Mouse (Mus musculus) heart, embryonic 12.5 days (tissue): Measurements from ENCODE around the gene Sh3pxd2a. TPM values are rescaled to one million over a fixed set of nuclear protein-coding genes. Genes with fewer than 3 reads are reported as not detected.

Experiments
- ATAC-seq: fragments of 200-750 bp; cut with Nextera tagmentation; 2 replicates; pipeline ENCODE4 v1.8.0; 2017; ENCODE audit warnings: moderate TSS enrichment, moderate library complexity; ENCODE audit not compliant: insufficient number of reproducible peaks, low FRiP score
- H3K27ac ChIP-seq: fragments of 300-500 bp; sonication (generic); 2 replicates; pipeline ENCODE4 v1.5.1; 2016; ENCODE audit warnings: mild to moderate bottlenecking, moderate library complexity; ENCODE audit not compliant: poor library complexity, severe bottlenecking
- H3K27me3 ChIP-seq: fragments of 300-500 bp; sonication (generic); replicated peaks from 2 replicates; pipeline ENCODE4 v1.6.1; 2016; ENCODE audit warnings: mild to moderate bottlenecking, moderate library complexity
- H3K36me3 ChIP-seq: fragments of 300-500 bp; sonication (generic); 2 replicates; pipeline ENCODE4 v1.6.1; 2016; ENCODE audit warnings: mild to moderate bottlenecking, moderate library complexity
- H3K4me1 ChIP-seq: fragments of 300-500 bp; sonication (generic); replicated peaks from 2 replicates; pipeline ENCODE4 v1.6.1; 2016; ENCODE audit warnings: mild to moderate bottlenecking
- H3K4me2 ChIP-seq: fragments of 300-500 bp; sonication (generic); 2 replicates; pipeline ENCODE4 v1.6.1; 2016; ENCODE audit warnings: mild to moderate bottlenecking, moderate library complexity
- H3K4me3 ChIP-seq: fragments of 300-500 bp; sonication (generic); 2 replicates; pipeline ENCODE4 v1.5.1; 2016; ENCODE audit warnings: mild to moderate bottlenecking
- H3K9ac ChIP-seq: fragments of 300-500 bp; sonication (generic); 2 replicates; pipeline ENCODE4 v1.6.1; 2016; ENCODE audit warnings: mild to moderate bottlenecking, moderate library complexity
- H3K9me3 ChIP-seq: fragments of 300-500 bp; sonication (generic); replicated peaks from 2 replicates; pipeline ENCODE4 v1.6.1; 2016; ENCODE audit warnings: mild to moderate bottlenecking, moderate library complexity
- WGBS: fragments of 180-500 bp; shearing (Covaris S2); methylation state at CpG from one replicate; pipeline ENCODE4 v1.1.7; 2016; 5-methylcytosine and 5-hydroxymethylcytosine counted together
- polyA plus RNA-seq: library from polyadenylated mRNA; unstranded; fragments of >200 nt; fragmentation: Nextera tagmentation; extraction: Ambion mirVana; gene quantifications from 2 replicates; pipeline ENCODE4 v1.2.1, GENCODE M21; 2016

The Sh3pxd2a gene
- polyA plus RNA-seq, 1 experiment from 2014 or later, result 6.2 TPM

DNA sequence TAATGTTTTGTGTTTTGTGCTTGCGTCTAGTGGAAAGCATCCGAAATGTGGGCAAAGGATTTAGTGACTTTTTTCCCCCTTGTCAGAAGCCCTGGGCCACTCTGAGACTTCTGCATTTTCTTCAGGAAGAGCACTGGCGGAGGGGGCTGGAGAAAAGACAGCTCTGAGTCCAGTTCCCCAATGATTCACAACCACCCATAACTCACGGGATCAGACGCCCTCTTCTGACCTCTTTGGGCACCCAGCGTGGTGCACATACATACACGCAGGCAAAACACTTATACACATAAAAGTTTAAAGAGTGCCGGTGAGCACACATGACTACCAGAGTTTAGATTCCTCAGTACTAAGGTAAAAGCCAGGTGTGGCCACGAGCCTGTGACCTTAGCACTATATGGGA is 1.3 kb upstream of the Sh3pxd2a start:
- H3K4me1 ChIP-seq, result peaks cover 45% of the 10 kb centered on the region
- ATAC-seq, result no peak
- H3K9ac ChIP-seq, result no peak overlapping the region
- no peak overlapping the region for H3K4me2 ChIP-seq
- no peaks in the 10 kb centered on the region for H3K27me3 ChIP-seq
- peaks cover 3% of the 10 kb centered on the region; the same call in 1 of the 2 replicates for H3K9me3 ChIP-seq
- no peak overlapping the region for H3K27ac ChIP-seq
- no peak overlapping the region for H3K4me3 ChIP-seq
- 72% methylated on average over 9 of the region's 9 CpGs for WGBS
- H3K36me3 ChIP-seq, result peaks cover 8% of the 10 kb centered on the region; the same call in 1 of the 2 replicates

DNA sequence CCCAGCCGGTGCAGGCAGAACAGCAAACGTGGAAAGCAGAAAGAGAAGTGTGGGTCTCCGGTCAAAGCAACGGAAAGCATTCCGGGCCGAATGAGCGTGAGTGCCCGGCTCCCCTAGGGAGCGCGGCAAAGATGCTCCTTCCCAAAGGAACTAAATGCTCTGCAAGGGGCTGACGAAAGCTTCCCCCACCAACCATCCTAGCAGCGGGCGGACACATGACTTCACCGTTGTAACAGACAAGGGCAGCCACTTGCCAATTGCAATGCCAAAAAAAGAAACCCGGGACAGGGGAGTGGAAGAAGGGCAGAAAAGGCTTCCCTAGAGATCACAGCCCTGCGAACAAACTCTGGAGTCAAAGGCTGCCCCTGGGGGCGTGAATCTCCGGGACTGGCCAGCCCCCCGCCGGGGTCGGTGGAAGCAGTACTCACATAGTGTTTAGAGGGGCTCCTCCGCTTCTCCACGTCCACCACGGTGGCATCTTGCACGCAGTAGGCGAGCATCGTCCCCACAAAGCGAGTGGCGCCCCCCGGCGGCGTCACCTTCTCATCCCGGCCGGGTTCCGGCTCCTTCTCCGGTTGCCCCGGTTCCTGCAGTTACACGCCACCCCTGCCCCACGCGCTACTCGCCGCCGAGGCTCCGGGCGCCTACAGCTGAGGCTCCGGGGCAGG is 431 bp downstream of the Sh3pxd2a start:
- peak; percentile 63 for ATAC-seq
- no peaks in the 10 kb centered on the region for H3K27me3 ChIP-seq
- peak overlapping the region; percentile 87 for H3K9ac ChIP-seq
- under 1% methylated on average over 46 of the region's 46 CpGs for WGBS
- peak overlapping the region; percentile 93 for H3K27ac ChIP-seq
- H3K4me3 ChIP-seq, result peak overlapping the region; percentile 80
- peaks cover 3% of the 10 kb centered on the region; the same call in 1 of the 2 replicates for H3K9me3 ChIP-seq
- H3K4me2 ChIP-seq, result peak overlapping the region; percentile 94
- H3K4me1 ChIP-seq, result peaks cover 56% of the 10 kb centered on the region
- peaks cover 8% of the 10 kb centered on the region; the same call in 1 of the 2 replicates for H3K36me3 ChIP-seq

DNA sequence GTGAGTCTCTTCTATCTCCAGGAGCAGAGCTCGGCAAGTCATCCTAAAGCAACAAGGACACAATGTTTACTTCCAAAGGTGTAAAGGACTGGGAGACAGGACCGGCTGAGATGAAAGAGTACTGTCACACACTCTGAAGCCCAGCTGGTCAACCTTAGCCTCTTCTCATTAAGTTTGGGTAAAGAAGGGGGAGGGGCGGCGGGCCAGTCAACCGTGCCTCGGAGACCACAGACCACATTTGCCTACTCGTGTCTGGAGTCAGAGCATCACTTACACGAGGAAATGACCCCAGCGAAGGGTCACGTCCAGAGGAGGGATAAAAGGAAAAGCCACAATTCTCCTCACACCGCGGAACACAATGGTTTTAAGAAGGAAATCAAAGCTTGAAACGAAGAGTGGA is 995 bp downstream of the Sh3pxd2a start:
- no peak for ATAC-seq
- peak overlapping the region; percentile 87 for H3K9ac ChIP-seq
- peaks cover 3% of the 10 kb centered on the region; the same call in 1 of the 2 replicates for H3K9me3 ChIP-seq
- peak overlapping the region; percentile 80 for H3K4me3 ChIP-seq
- H3K4me2 ChIP-seq, result peak overlapping the region; percentile 94
- H3K36me3 ChIP-seq, result peaks cover 8% of the 10 kb centered on the region; the same call in 1 of the 2 replicates
- H3K27me3 ChIP-seq, result no peaks in the 10 kb centered on the region
- WGBS, result under 1% methylated on average over 13 of the region's 13 CpGs
- peaks cover 56% of the 10 kb centered on the region for H3K4me1 ChIP-seq
- H3K27ac ChIP-seq, result peak overlapping the region; percentile 93

DNA sequence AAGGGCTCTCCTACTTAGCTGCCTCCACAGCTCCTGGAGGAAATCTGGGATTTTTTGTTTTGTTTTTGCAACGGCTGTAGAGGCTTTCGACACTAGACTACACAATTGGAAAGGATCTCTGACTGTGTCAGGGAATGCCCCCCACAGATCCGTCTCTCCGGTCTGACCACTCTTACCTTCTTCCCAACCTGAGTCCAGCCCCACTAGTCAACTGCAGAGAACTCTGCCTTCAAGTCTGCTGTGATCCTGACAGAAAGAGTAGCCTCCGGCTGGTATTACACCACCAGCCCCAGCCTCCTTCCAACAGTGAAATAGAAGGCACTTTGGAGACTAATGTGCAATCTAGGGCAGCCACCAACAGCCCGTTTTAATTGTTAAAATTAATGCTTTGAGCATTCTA is 1.5 kb downstream of the Sh3pxd2a start:
- H3K9ac ChIP-seq, result peak overlapping the region; percentile 87
- H3K36me3 ChIP-seq, result peaks cover 8% of the 10 kb centered on the region; the same call in 1 of the 2 replicates
- peak overlapping the region; percentile 80 for H3K4me3 ChIP-seq
- peaks cover 3% of the 10 kb centered on the region; the same call in 1 of the 2 replicates for H3K9me3 ChIP-seq
- no peak for ATAC-seq
- H3K27ac ChIP-seq, result no peak overlapping the region
- peaks cover 59% of the 10 kb centered on the region for H3K4me1 ChIP-seq
- peak overlapping the region; percentile 94 for H3K4me2 ChIP-seq
- no peaks in the 10 kb centered on the region for H3K27me3 ChIP-seq
- 16% methylated on average over 6 of the region's 6 CpGs for WGBS

DNA sequence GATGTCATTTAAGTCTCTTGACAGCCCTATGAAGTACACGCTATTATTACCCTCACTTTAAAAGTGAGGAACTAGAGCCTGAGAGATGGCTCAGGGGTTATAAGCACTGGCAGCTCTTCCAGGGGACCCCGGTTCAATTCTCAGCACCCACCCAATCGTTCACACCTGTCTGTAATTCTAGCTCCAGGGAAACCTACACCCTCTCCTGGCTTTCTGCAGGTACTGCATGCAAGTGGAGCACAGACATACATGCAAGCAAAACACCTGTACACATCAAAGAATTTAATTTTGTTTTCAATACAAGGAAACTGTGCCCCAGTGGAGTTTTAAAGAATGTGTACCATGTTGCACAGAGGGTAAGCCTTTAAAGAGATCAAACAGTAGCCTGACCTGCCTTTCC is 2.4 kb downstream of the Sh3pxd2a start:
- Histone ChIP-seq H3K27ac (no peak overlapping the region), H3K27me3 (no peaks in the 10 kb centered on the region), H3K36me3 (peaks cover 8% of the 10 kb centered on the region; the same call in 1 of the 2 replicates), H3K4me1 (peaks cover 67% of the 10 kb centered on the region), H3K4me2 (peak overlapping the region; percentile 94; the same call in 1 of the 2 replicates), H3K9ac (no peak overlapping the region), H3K4me3 (peak overlapping the region; percentile 80; the same call in 1 of the 2 replicates), H3K9me3 (peaks cover 3% of the 10 kb centered on the region; the same call in 1 of the 2 replicates)
- 91% methylated on average over 3 of the region's 3 CpGs for WGBS
- ATAC-seq, result no peak

DNA sequence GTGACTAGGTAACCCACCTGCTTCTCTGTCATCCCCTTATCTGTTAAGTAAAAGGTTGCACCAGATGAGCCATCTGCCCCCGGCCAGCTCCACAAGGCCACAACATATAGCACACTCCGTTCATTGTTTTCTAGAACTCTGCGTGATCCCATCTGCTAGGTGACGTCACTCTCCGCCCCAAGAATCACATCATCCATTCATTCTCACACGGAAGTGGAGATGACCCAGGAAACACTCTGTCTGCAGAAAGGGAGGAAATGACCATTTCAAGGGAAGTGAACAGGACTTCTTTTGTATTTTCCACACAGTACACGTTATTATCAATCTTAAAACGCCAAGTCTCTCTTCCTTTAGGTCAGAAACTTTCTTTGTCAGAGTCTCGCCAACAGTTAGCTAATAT is 2.8 kb downstream of the Sh3pxd2a start:
- Histone ChIP-seq H3K4me3 (no peak overlapping the region), H3K27me3 (no peaks in the 10 kb centered on the region), H3K36me3 (peaks cover 8% of the 10 kb centered on the region; the same call in 1 of the 2 replicates), H3K9me3 (peaks cover 3% of the 10 kb centered on the region; the same call in 1 of the 2 replicates), H3K9ac (no peak overlapping the region), H3K4me2 (no peak overlapping the region), H3K4me1 (peaks cover 72% of the 10 kb centered on the region), H3K27ac (no peak overlapping the region)
- ATAC-seq, result no peak
- 61% methylated on average over 9 of the region's 9 CpGs for WGBS

DNA sequence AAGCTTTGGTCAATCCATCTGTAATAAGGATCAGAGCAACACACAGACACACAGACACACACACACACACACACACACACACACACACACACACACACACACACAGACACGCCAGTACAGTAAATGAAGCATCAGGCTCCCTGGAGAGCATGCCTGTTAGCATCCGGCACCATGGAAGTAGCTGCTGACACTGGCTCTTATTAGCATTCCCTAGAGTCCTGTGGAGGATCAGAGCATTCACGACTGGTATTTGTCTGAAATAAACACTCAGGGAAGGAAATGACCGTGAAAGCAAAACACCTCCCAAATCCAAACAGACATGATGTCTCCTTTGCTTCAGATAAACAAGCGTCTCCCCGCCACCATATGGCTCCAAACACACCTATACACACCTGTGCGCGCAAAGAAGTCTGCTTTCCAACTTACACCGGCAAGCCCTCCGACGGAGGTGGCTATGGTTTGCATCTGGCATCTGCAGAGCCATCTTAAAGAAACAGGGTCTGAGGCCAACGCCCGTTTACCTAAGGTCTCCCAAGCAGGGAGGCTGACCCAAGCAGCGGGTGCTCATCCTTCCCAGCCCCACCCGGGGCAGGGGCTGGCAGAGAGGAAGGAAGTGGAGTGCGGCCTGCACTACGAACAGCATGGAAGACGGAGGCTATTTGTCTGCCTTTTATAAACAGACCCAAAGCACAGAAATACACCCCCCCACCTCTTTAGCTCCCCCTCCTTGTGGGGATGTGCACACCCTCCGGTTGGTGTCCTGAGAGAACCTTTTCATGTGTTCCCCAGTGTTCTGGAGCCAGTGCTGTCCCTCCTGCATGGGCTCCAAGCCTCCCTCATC is 3.9 kb downstream of the Sh3pxd2a start:
- peaks cover 82% of the 10 kb centered on the region for H3K4me1 ChIP-seq
- no peak overlapping the region for H3K4me3 ChIP-seq
- no peak overlapping the region for H3K27ac ChIP-seq
- no peak for ATAC-seq
- 65% methylated on average over 19 of the region's 19 CpGs for WGBS
- peak overlapping the region; percentile 32 for H3K4me2 ChIP-seq
- H3K27me3 ChIP-seq, result no peaks in the 10 kb centered on the region
- H3K9ac ChIP-seq, result no peak overlapping the region; the same call in 1 of the 2 replicates
- H3K9me3 ChIP-seq, result peaks cover 3% of the 10 kb centered on the region; the same call in 1 of the 2 replicates
- peaks cover 8% of the 10 kb centered on the region; the same call in 1 of the 2 replicates for H3K36me3 ChIP-seq

DNA sequence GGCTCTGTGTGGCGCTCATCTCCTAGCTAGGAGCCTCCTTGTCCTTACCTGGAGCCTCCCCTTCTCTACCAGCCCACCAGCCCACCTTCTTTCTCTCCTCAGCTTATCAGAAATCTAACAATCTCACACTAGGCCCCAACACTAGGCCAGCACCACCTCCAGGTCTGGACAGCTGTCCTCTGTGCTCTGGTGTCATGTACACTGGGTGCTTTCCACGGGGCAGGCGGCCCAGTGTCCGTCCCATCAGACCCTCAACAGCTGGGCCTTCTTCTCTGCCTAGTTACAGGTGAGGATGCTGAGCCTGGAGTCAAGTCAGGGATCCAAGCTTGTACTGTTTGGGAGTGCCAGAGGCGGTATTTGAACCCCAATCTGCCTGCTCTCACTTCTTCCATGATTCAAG is 5.0 kb downstream of the Sh3pxd2a start:
- Histone ChIP-seq H3K9me3 (peaks cover 3% of the 10 kb centered on the region; the same call in 1 of the 2 replicates), H3K9ac (peak overlapping the region; percentile 28; the same call in 1 of the 2 replicates), H3K27ac (no peak overlapping the region), H3K36me3 (peaks cover 8% of the 10 kb centered on the region; the same call in 1 of the 2 replicates), H3K4me3 (no peak overlapping the region), H3K27me3 (no peaks in the 10 kb centered on the region), H3K4me2 (0 out of 2 replicates have a peak overlapping the region, but pooled peaks have one; percentile 8), H3K4me1 (peaks cover 89% of the 10 kb centered on the region)
- WGBS, result 85% methylated on average over 4 of the region's 5 CpGs
- no peak for ATAC-seq

DNA sequence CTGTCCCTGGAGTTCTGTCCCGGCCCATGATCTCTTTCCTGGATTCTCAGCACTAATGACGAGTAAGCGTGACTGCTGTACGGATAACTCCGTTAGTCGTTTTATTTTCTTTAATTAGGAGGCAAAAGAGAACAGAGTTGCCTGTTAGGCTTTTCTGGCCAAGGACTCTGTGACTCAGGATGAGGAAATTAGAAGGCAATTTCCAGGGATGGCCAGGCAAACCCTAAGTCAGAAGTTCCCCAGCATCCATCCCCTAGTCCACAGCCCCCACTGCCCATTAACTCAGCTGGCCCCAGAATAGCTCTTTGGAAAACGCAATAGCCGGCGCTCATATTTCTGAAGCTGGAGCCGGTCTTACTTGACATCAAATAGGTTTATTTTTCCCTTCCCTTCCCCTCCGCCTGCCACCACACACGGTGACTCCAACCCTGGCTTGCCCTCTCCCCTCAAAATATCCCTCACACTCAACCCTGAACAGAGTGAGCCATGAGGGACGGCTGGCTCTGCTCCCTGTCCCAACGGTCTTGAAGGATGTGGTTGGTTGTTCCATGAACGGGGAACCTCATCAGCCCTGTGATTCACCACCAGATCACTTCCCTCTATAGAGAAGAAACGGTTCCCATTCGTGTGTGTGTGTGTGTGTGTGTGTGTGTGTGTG is 5.6 kb downstream of the Sh3pxd2a start:
- peaks cover 8% of the 10 kb centered on the region; the same call in 1 of the 2 replicates for H3K36me3 ChIP-seq
- peak overlapping the region; percentile 28; the same call in 1 of the 2 replicates for H3K9ac ChIP-seq
- no peaks in the 10 kb centered on the region for H3K27me3 ChIP-seq
- peaks cover 3% of the 10 kb centered on the region; the same call in 1 of the 2 replicates for H3K9me3 ChIP-seq
- no peak for ATAC-seq
- H3K4me2 ChIP-seq, result peak overlapping the region; percentile 8; the same call in 1 of the 2 replicates
- H3K4me1 ChIP-seq, result peaks cover 95% of the 10 kb centered on the region
- H3K27ac ChIP-seq, result 0 out of 2 replicates have a peak overlapping the region, but pooled peaks have one; percentile 7
- WGBS, result 52% methylated on average over 17 of the region's 17 CpGs
- no peak overlapping the region for H3K4me3 ChIP-seq

DNA sequence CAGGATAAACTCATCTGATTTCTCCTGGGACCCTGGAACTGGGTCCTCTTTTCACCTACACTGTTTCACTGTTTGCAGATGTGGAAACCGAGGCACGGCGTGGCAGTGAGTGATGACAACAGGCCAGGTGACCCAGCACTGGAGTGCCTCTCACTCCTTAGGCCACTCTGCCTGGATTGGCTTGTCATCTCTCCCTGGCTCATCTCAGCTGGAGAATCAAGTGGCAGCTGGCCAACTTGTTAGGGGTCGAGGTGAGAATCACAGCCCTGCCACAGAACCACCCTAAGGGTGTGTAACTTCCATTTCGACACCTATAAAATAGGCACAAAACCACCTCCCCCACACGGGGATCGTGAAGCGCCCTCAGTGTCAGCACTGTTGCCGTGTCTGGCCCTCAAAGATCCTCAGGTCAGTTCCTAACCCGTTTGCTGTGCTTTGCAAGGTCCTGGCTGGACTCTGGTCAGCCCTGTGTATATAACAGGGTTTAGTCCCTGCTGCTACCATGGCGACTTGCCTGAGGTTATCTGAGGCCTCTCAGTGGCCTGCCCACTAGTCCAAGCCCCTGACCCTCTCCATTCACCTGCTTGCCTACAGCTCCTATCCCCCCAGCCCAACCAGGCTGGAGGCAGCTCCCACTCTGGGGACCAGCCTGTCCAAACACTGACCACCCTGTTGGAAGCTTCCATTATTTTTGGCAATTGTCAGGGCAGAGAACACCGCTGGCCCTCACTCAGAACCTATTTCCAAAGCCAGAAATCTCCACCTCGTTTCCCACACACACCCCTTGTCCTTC is 6.3 kb downstream of the Sh3pxd2a start:
- peak overlapping the region; percentile 8; the same call in 1 of the 2 replicates for H3K4me2 ChIP-seq
- H3K27ac ChIP-seq, result peak overlapping the region; percentile 27
- no peak overlapping the region for H3K4me3 ChIP-seq
- 0 out of 2 replicates have a peak overlapping the region, but pooled peaks have one; percentile 28 for H3K9ac ChIP-seq
- H3K27me3 ChIP-seq, result no peaks in the 10 kb centered on the region
- ATAC-seq, result peak; percentile 27; the same call in 1 of the 2 replicates
- 45% methylated on average over 13 of the region's 13 CpGs for WGBS
- peaks cover 96% of the 10 kb centered on the region for H3K4me1 ChIP-seq
- peaks cover 3% of the 10 kb centered on the region; the same call in 1 of the 2 replicates for H3K9me3 ChIP-seq
- H3K36me3 ChIP-seq, result peaks cover 8% of the 10 kb centered on the region; the same call in 1 of the 2 replicates
